Mouse (Mus musculus) lung, adult 18-20 months (tissue): ENCODE data around the gene Glipr2.
A peak's percentile ranks its signal among the peaks of the same experiment; 100 is the strongest.

ENCODE experiments used
- DNase-seq, 2 experiments: peaks; one replicate each; pipeline ENCODE4 v3.0.0; 2022; ENCODE audit warnings: mixed read lengths in 2 of 2

Gene Glipr2

DNA sequence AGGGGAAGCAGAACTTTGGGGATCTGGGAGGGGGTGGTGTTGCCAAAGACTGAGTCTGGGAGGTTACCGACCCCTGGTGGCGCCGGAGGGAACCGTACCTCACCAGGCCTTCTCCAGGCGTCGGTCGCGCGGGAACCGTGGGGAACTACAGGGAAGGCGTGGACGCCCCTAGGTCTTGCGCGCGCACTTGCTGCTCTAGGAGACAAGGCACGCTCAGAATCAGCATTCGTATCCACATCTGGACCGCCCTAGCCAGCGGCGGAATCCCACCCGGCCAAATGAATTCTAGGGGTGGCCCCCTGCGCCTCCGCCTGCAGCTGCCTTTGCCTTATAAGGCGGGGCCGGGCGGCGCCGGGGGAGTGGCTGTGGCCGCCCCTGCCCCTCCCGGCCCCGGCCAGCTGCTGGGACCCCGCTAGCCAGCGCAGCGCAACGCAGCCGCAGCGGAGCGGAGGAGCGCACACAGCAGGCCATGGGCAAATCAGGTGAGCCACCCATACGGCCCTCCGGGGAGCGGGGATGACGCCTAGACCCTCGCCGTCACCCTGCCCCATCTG, at the start of gene Glipr2:
Glipr2 (plus strand) TSS at position 110 of the 554 bp plus-strand sequence.
- DNase-seq: peak; percentile 82 to 85

DNA sequence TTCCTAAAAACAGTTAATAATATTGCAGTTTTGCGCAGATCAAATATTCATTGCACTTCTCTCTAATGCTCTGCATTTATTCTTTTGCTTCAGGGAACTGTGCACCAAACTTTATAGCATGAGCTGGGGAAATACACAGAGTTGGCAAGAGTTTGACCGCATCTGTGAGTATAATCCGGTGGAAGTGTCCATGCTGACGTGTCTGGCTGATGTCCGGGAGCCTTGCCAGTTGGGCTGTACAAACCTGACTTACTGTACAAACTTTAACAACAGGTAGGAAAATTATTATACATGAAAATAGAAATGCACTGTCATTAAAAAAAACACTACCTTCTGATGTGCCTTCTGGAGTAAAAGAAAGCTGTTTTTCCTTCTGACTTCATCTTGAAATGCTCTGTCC, 39.0 kb upstream of the Glipr2 start:
- DNase-seq: no peak

DNA sequence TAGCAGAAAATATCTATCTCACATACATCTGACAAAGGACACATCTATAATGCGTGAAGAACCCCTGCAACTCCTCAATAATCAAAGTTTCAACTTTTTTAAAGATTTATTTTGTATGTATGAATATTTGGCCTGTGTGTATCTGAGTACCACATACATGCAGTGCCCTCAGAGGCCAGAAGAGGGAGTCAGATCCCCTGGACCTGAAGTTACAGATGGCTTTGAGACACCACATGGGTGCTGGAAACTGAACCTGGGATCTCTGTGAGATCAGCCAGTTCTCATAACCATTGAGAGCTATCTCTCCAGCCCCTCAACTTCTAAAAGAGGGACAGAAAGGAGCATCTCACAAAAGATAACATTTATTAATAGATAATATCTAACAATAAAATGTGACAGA, 36.6 kb upstream of the Glipr2 start:
- no peak for DNase-seq

DNA sequence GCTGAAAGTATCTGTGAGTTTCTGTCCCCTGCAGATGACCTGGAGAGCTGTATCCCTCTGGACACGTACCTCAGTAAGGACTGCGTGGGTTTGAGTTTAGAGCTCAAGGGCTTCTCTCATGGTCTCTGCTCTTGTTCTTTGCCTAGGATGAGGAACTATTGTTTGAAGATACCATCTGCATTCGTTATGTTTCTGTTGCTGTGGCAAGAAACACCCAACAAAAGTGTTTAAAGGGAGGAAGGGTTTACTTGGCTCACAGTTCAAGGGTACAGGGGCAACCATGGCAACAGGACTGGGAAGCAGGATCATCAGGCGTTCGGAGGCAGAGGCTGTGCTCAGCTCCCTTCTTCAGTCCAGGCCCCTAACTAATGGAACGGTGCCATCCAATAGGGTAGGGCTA, 32.1 kb upstream of the Glipr2 start:
- no peak for DNase-seq

DNA sequence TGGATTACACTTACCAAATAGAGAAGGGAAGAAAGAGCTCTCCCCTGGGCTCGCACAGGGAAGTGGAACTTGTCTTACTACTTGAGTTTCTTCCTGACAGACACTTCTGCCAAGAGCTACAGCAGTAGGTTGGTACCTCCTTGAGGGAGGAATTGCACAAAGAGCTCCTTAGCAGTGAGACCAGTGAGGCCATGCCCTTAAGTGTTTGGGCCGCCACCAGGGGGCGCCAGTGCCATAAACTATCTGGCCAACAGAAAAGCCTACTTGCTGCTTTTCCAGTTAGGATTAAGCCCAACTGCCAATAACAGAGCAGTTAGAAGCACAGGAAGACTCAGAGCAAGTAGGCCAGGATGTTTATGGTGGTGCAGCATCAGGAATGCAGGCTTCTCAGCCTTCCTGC, 31.4 kb upstream of the Glipr2 start:
- DNase-seq: peak; percentile 83 to 87

DNA sequence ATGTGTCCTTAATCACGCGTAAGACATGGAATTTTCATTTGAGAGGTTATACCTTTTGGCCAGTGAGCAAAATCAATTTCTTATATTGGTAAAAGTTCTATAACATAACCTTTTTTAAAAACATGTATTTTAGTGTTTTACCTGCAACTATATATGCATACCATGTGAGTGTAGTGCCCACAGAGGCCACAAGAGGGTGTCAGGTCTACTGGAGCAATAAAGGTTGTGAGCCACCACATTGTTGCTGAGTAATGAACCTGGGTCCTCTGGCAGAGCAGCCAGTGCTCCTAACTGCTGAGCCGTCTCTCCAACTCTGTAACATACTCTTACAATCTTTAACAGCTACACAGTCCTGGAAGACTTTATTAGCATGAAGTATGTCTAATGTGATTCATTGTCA, 29.4 kb upstream of the Glipr2 start:
- no peak for DNase-seq

DNA sequence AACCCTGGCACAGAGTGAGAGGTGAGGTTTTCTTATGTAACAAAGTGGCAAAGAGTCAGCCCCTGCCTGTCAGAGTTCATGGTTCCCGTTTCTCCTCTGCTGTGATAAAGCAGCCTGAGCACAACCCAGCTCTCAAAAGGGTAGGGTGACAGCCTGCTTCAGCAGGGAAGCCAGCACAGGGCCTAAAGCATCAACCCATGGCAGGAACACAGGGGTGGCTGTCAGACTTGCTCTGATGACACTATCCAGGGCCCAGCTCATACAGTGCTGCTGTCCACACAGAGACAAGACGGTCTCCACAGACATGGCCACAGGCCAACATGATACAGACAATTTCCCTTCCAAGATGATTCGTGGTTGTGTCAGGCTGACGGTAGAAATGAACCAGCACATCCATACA, 25.3 kb upstream of the Glipr2 start:
- no peak for DNase-seq

DNA sequence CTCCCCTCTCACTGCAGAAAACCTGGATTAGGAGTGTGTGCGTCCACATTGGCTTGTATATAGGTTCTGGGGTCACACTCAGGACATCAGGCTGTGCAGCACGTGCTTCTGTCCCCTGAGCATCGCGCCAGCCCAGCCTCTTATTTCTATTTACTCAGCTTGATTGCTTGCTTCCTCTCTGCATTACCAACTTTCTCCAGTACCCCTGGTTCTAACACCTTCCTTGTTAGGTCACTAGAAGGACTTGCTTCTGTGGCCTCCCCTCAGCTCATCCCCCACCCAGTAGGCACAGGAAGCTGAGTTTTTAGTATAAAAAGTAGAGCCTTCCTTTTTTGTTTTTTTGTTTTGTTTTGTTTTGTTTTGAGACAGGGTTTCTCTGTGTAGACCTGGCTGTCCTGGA, 21.0 kb upstream of the Glipr2 start:
- no peak for DNase-seq

DNA sequence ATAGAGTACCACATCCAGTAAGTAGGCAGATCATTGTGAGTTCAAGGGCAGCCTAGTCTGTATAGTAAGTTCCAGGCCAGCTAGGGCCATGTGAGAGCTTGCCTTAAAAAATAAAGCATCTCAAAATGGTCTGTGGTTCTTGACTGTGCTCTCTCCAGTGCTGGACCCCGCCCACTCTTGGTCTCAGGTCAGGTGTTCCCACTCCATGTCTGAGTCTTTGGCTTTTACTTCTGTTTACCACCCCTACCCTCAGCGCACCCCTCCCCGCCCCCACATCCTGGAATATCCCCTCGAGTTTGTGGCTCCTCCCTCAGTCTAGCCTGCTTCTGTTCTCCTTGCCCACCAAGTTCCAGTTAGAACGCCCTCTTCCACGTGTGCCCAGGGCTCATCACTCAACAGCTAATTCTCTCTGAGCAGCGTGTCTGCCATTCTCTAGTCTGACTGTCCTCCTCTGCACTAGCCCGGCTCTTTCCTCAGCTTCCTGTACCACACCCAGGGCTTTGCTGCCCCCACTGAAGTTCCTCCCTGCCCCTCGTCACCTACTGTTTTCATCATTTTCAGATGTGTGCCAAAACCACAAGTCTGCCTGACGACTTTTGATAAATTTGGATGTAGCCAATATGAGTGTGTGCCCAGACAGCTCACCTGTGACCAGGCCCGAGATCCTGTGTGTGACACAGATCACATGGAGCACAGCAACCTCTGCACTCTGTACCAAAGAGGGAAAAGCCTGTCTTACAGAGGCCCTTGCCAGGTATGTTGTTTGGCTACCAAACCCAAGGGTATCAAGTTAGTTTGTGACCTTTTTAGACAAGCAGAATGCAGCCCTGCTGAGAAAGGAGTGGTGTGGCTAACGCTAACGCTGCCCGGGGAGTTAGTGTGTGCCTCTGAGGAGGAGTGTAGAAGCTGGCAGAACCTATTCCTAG, 20.2 kb upstream of the Glipr2 start:
- DNase-seq: peak; percentile 14 to 33

DNA sequence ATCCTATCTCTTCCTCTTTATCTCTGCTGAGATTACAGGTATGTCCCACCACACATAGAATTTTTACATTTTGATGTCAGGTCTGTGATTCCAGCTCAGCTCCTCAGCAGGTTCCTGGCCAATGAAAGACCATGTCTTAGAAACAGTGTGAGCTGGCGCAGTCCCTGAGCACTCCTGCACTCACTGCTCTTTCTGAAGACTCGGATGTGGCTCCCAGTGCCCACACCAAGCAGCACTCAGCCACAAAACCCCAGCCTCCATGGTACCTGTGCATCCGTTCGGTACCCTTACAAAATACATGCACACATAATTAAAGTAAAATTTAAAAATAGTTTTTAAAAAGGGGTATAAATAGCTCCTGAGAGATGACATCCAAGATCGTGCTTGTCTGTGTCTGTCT, 15.9 kb upstream of the Glipr2 start:
- DNase-seq: no peak

DNA sequence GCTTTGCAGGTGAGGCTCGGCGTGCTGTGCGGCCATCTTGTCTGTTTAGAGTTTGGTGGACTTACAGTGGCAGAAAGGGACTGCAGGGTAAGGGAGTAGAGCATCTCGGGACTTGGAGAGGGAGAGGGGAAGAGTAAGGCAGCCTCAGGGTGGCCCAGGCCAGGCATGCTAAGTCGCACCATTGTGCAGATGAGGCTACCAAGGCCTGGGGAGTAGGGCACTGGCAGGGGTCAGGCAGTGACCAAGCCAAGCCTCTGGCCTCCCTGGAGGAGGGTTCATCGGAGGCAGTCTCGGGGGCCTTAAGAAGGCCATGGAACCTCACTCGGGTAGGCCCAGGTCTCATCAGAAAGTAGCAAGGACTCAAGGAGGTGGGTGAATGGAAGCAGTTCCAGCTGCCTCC, 14.8 kb upstream of the Glipr2 start:
- DNase-seq: no peak

DNA sequence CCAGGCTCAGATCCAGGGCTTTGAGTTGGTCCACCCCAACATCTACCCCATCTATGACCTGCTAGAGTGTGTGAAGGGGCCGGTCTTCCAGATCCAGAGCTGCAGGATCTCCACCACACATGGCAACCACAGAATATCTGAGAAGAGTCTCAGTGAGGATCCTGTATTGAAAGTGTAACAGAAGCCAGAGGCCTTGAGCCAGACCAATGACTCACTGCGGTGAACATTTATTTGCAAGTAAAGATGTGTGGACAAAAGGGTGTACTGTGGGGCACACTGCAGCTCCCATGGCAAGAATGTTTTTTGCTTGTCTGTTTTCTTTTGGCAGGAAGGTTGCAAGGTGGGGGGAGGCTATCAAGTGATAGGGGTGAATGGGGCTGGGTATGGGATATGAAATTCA, 9.6 kb upstream of the Glipr2 start:
- no peak for DNase-seq

DNA sequence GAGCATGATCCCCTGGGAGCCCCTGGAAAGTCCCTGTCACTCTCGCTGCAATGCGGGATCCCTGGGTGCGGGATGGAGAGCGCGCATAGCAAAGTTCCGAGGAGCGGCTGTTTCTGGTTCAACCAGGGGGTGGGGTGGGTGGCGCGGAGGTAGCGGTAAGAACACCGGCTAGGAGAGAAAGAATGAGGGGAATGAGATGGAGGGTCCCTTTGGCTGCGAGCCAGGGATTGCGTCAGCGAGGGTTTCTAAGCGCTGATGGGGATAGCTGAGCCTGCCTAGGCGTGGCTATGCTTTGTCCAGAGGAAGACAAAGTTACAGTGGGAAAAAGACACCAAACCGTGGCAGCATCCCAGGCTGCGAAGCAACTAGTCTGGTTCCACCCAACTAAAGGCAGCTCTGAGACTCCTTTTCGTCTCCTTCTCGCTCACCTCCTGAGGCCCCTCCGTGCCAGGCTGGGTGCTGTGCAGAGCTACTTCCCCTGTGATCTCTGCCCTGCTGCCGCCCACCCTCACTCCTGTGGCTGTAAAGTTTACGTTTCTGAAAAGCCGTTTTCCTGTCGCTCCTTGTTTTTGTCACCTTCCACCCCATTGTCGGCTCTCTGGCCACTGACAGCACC, 753 bp downstream of the Glipr2 start:
- DNase-seq: no peak

DNA sequence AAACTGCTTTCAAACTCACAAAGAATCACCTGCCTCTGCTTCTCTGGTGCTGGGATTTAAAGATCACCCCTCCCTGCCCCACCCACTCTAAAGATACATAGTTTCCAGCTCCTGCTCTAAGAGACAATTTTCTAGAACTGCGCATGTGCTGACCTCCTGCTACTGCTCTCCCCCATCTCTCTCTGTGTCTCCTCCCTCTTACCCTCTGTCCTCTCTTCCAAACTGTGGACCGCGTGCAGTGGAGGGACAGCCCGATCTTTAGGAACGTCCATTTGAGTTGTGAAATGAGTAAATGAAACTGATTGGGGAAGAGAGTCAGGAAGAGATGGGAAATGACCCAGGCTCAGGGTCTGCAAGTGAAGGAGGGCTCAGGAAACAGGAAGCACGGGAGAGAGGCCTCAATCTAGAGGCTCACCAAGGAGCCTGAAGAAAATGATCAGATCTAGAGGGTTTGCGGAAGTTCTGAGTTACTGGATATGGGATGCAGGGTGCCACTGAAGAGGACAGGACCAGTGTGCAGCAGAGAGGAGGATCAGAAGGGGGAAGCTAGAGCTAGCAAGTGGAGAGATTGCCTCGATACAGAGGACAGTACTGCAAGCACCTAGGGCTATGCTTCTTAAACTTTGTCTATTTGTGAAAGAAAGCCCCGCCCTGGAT, 2.5 kb downstream of the Glipr2 start:
- DNase-seq: no peak

DNA sequence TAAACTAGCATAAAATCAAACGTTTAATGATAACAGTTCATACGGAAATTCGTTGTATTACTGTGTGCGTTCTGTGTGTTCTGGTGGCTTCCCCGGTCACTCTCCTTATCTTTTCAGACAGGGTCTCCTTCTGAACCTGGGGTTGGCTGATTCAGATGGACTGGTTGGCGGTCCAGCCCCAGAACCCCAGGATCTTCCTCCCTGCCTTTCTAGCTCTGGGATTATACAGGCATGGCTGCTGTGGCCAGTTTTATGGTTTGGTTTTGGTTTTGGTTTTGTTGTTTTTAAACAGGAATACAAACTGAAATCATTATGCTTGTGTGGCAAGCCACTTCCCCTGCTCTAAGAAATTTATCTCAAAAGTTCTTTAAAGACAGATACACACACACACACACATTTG, 3.0 kb downstream of the Glipr2 start:
- DNase-seq: no peak

DNA sequence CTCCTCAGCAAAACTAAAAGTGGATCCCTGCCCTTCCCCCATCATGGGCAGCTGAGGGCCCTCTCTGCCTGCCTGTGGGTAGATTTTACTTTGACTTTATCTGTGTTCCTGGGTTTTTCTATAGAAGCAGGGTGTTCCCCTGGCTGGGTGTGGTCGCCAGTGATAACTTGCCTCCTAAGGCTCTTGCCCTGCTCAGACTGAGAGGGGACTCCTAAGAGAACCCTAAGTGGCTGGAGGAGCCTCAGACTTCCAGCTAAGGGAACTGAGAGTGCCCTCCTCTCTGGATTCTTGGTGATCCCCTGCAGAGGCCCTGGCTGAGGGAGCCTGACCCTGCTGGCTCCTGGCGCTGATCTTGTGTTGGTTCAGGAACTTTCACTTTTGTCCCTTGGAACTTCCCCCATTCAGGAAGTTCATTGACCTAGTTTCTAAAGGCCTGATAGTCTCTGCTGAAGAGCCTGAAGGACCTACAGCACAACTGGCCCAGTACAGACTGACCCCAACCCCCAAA, 7.2 kb downstream of the Glipr2 start:
- peak; percentile 45 to 76 for DNase-seq

DNA sequence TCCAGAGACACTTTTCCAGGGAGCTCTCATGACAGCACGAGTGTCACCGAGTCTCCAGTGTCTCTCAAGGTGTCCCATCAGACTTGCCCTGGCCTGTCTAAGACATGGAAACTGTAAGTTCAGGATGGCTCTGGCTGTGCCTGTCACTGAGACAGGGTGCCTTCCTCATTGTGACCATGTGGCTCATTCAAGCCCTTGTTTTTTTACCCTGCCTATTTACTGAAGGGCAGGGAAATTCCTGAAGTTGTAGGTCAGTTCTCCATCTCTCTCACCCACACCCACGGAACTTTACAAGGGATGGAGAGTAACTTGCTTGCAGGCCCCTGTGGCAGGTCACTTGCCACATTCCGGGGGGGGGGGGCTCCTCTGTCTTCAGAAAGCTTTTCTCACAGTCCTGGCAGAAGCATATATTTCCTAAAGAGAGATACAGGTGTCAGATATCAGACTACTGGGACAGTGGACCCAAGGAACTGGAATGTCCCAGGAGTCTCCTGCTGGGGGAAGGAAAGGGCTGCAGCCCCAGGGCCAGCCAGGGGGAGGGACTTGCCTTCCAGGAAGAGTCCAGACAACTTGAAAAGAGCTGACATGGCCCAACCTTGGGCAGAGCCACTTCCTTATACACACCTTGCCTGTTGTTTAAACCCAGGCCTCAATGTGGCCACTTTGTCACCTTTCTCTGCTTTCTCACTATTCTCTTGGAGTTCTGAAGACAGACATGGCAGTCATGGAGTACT, 7.9 kb downstream of the Glipr2 start:
- DNase-seq: peak in 1 of 2 experiments; percentile 56

DNA sequence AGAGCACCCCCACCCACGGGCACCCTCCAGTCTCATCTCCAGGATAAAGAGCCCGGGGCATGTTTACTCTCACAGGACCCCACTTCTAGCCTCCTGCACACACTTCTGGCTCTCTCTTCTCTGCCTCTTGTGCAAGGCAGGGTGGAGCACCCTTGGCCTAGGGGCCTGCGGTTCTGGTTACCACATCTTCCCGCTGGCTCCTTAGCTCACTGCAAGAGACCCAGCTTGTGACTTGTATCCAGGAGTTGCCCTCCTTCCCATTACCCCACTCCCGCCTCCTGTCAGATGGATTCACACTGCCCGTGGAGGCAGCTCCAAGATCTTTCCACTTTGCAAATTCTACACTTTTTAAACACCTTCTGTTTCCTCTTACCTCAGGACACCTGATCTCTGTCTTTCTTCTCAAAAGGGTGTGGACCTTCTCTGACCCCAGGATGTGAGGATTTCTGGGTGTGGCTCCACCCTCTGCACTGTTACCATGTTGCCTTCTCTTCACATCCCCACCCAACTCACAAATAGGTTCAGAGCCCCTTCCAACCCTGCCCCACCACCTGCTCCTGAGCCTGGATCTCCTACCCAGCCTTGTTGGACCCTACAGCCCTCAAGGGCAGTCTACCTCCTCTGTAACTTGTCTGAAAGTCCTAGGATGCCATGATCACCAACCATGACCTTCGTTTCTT, 8.8 kb downstream of the Glipr2 start:
- peak; percentile 73 to 80 for DNase-seq

DNA sequence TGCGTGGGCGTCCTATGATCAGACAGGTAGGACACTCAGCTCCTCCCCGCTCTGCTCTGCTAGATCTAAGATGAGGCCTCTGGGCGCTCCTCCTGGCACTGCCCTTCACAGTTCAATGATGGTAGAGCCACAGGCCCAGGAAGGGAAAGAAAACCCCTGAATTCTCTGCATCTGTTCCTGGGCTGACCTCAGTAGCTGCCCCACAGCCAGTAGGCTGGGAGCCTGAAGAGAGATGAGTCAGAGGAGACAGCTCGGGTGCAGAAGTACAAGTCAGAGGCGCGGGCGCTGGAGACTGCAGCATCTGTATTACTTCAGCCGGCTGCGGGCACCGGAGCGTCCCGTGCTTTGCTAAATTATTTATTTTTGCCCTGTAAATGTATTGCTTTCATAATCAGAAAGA, 11.4 kb downstream of the Glipr2 start:
- peak; percentile 70 to 71 for DNase-seq

DNA sequence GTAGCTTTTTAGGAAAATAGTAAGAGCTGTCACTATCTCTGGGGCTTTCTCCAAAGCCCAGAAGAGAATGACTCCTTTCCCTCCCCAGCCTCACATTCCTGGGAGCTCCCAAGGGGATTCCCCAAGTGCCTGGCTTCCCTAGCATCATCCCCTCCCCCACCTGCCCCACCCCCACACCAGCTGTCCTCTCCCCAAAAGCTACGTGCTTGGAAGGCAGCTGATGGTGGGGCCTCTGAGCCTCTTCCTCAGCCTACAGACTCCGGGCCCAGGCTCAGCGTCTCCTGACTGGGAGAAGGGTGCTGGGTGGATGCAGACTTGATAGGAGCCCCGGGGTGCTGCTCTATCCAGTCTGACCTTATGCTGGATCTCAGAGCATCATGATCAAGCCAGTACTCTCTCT, 12.2 kb downstream of the Glipr2 start:
- DNase-seq: no peak

DNA sequence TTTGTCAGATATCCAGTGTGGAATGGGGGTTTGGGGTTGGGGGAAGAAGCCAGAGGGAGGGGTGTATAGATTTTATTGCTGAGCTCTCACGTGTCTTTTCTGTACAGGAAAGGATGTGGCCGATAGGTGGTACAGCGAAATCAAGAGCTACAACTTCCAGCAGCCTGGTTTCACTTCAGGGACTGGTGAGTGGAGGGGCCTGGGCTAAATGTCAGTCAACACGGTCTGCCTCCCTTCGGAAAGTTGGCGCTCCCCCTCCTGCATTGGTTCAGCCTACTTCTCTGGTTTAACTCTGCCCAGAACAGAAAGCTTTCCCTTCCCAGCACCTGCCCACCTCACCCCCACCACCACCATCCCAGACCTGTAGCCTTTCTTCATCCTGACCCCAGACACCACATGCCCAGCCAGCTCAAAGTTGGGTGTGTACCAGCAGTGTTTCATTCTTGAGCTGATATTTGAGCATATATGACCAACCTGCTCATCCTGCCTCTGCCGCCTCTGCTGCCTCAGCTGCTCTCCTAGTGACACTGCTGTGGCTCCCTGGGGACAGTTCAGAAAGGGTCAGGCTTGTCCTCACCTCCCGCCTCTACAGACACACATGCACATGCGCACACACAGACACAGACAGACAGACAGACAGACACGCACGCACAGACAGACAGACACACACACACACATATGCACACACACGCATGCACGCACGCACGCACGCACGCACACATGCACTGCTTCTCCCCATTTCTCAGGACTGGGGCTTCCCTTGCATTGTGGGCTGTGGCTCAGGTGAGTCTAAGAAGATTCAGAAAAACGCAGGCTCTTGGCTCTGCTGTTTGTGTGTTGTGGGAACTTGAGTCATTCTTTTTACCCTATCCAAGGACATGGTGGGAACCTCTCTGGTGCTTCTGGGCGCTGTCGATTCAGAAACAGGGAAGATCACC, 13.5 kb downstream of the Glipr2 start:
- DNase-seq: no peak
